Mouse (Mus musculus): ENCODE data around the gene Aaed1. TPM values are rescaled to one million over a fixed set of nuclear protein-coding genes. Genes with fewer than 3 reads are reported as not detected.

Gene Aaed1
- total RNA-seq, 2 experiments from 2014 or later: 3.1 to 13.0 TPM

- no peak for ATAC-seq (replicated peaks; ENCODE audit: low FRiP score, poor library complexity, severe bottlenecking)
Observed at GRCm38 (mm10) chr13:64310585-64310984, 1.9 kb downstream of the Aaed1 start.

GRCm38 (mm10) chr13:64309842-64310241, 2.7 kb downstream of the Aaed1 start:
- ATAC-seq (replicated peaks; ENCODE audit: low FRiP score, poor library complexity, severe bottlenecking): no peak

GRCm38 (mm10) chr13:64309036-64309435, 3.5 kb downstream of the Aaed1 start:
- ATAC-seq (replicated peaks; ENCODE audit: low FRiP score, poor library complexity, severe bottlenecking): no peak

GRCm38 (mm10) chr13:64307508-64307907, 5.0 kb downstream of the Aaed1 start:
- ATAC-seq (replicated peaks; ENCODE audit: low FRiP score, poor library complexity, severe bottlenecking): no peak

- peak; percentile 77 for ATAC-seq (replicated peaks; ENCODE audit: low FRiP score, poor library complexity, severe bottlenecking)
Observed at GRCm38 (mm10) chr13:64306078-64306477, 6.4 kb downstream of the Aaed1 start.

- no peak for ATAC-seq (replicated peaks; ENCODE audit: low FRiP score, poor library complexity, severe bottlenecking)
Observed at GRCm38 (mm10) chr13:64299069-64299468, 13.4 kb downstream of the Aaed1 start.

- no peak for ATAC-seq (replicated peaks; ENCODE audit: low FRiP score, poor library complexity, severe bottlenecking)
Observed at GRCm38 (mm10) chr13:64286791-64287190, 25.7 kb downstream of the Aaed1 start.

- ATAC-seq (replicated peaks; ENCODE audit: low FRiP score, poor library complexity, severe bottlenecking): no peak
Observed at GRCm38 (mm10) chr13:64286321-64286720, 26.2 kb downstream of the Aaed1 start.

GRCm38 (mm10) chr13:64284676-64285075, 27.8 kb downstream of the Aaed1 start:
- ATAC-seq (replicated peaks; ENCODE audit: low FRiP score, poor library complexity, severe bottlenecking): no peak

GRCm38 (mm10) chr13:64280940-64281339, 31.6 kb downstream of the Aaed1 start:
- no peak for ATAC-seq (replicated peaks; ENCODE audit: low FRiP score, poor library complexity, severe bottlenecking)

GRCm38 (mm10) chr13:64275754-64276127, 36.8 kb downstream of the Aaed1 start:
- no peak for ATAC-seq (replicated peaks; ENCODE audit: low FRiP score, poor library complexity, severe bottlenecking)

- ATAC-seq (replicated peaks; ENCODE audit: low FRiP score, poor library complexity, severe bottlenecking): no peak
Observed at GRCm38 (mm10) chr13:64274879-64275753, 37.4 kb downstream of the Aaed1 start, which contains the start of gene Cdc14b. Gene Cdc14b, minus strand, starts transcription at chr13:64275290.

GRCm38 (mm10) chr13:64273891-64274844, 38.3 kb downstream of the Aaed1 start:
- ATAC-seq (replicated peaks; ENCODE audit: low FRiP score, poor library complexity, severe bottlenecking): no peak

- ATAC-seq (replicated peaks; ENCODE audit: low FRiP score, poor library complexity, severe bottlenecking): no peak
Observed at GRCm38 (mm10) chr13:64273352-64273751, 39.2 kb downstream of the Aaed1 start.

GRCm38 (mm10) chr13:64268384-64268783, 44.1 kb downstream of the Aaed1 start:
- no peak for ATAC-seq (replicated peaks; ENCODE audit: low FRiP score, poor library complexity, severe bottlenecking)

GRCm38 (mm10) chr13:64267151-64267550, 45.4 kb downstream of the Aaed1 start:
- ATAC-seq (replicated peaks; ENCODE audit: low FRiP score, poor library complexity, severe bottlenecking): no peak

GRCm38 (mm10) chr13:64264586-64264985, 47.9 kb downstream of the Aaed1 start:
- no peak for ATAC-seq (replicated peaks; ENCODE audit: low FRiP score, poor library complexity, severe bottlenecking)

GRCm38 (mm10) chr13:64259903-64260302, 52.6 kb downstream of the Aaed1 start:
- no peak for ATAC-seq (replicated peaks; ENCODE audit: low FRiP score, poor library complexity, severe bottlenecking)

- ATAC-seq (replicated peaks; ENCODE audit: low FRiP score, poor library complexity, severe bottlenecking): no peak
Observed at GRCm38 (mm10) chr13:64258516-64258821, 54.0 kb downstream of the Aaed1 start.

GRCm38 (mm10) chr13:64257814-64258515, 54.5 kb downstream of the Aaed1 start:
- ATAC-seq (replicated peaks; ENCODE audit: low FRiP score, poor library complexity, severe bottlenecking): no peak

Measured in erythroblast, adult 5-6 weeks (primary cell).